Mouse (Mus musculus): ENCODE measurements at regions not wholly inside any gene's neighbourhood (a gene's known extent, or its start where the extent isn't known, plus 50 kb on each side); places are given as distances from the start of the nearest gene placed in this dataset.

DNA sequence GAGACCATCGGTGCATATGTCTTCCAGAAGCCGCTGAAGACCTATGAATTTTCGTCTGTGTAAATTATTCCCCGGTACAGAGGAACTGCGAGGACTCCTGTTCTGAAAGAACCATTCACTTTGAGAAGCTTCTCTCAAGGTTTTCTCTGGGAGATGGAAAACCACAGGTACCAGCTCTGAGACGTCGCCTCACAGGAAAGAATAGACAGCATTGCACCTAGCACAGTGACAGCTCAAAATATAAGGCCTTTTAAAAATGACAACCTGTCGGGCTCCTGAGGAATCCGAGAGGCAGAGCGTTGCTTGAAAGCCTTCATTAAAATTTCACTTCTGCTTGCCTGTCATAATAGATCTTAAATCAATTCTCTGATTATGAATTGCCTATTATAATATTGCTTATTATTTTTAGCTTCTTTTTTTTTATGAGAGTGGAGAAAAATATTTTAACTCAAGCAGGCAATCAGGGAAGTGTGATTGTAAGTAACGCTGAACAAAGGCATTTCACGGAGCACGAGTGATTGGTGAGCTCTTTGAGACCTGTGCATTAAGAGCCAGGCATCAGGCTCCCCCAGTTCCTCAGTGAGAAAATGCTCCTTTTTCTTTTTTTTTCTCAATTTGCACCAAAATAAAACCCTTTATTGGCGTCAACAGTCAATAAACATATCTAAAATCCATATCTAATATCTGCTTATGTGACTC, 191.8 kb downstream of the Atp23 start:
- Histone ChIP-seq H3K4me1 (ENCODE audit: control insufficient read depth, insufficient read depth, low read length) (no peaks in the 10 kb centered on the region), H3K27ac (ENCODE audit: low read depth, low read length) (no peak overlapping the region), H3K4me3 (ENCODE audit: low read length) (no peak overlapping the region), H3K9ac (ENCODE audit: low read depth, low read length) (no peak overlapping the region), H3K27me3 (ENCODE audit: control insufficient read depth, insufficient read depth, low read length) (no peaks in the 10 kb centered on the region), H3K9me3 (ENCODE audit: control insufficient read depth, low read length) (no peaks in the 10 kb centered on the region), H3K4me2 (replicated peaks; ENCODE audit: low read depth, low read length) (no peak overlapping the region), H3K36me3 (ENCODE audit: control insufficient read depth, insufficient read depth, low read length) (no peaks in the 10 kb centered on the region)
- 78% methylated on average over 14 of the region's 14 CpGs for WGBS
- no peak for ATAC-seq (ENCODE audit: low FRiP score, low TSS enrichment)

DNA sequence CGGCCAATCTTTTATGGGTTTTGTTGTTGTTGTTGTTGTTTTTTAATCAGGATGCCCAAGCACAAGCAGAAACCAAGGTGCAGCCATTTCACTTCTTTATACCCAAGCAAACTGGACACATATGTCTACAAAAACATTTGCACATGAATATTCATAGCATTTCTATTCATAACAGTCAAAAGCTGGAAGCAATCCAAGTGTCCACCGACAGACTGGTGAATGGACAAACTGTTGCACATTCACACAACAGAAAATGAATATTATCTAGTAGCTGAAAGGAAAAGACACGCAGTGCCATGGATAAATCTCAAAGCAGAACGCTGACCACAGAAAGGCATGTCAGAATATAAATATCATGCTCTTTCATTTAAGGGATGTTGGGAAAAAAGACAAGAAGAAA, 192.4 kb downstream of the Atp23 start:
- H3K27ac ChIP-seq (ENCODE audit: low read depth, low read length): no peak overlapping the region
- 75% methylated on average over 4 of the region's 4 CpGs for WGBS
- H3K9ac ChIP-seq (ENCODE audit: low read depth, low read length): no peak overlapping the region
- H3K9me3 ChIP-seq (ENCODE audit: control insufficient read depth, low read length): no peaks in the 10 kb centered on the region
- H3K36me3 ChIP-seq (ENCODE audit: control insufficient read depth, insufficient read depth, low read length): no peaks in the 10 kb centered on the region
- H3K27me3 ChIP-seq (ENCODE audit: control insufficient read depth, insufficient read depth, low read length): no peaks in the 10 kb centered on the region
- ATAC-seq (ENCODE audit: low FRiP score, low TSS enrichment): no peak
- no peaks in the 10 kb centered on the region for H3K4me1 ChIP-seq (ENCODE audit: control insufficient read depth, insufficient read depth, low read length)
- H3K4me3 ChIP-seq (ENCODE audit: low read length): no peak overlapping the region
- H3K4me2 ChIP-seq (replicated peaks; ENCODE audit: low read depth, low read length): no peak overlapping the region

DNA sequence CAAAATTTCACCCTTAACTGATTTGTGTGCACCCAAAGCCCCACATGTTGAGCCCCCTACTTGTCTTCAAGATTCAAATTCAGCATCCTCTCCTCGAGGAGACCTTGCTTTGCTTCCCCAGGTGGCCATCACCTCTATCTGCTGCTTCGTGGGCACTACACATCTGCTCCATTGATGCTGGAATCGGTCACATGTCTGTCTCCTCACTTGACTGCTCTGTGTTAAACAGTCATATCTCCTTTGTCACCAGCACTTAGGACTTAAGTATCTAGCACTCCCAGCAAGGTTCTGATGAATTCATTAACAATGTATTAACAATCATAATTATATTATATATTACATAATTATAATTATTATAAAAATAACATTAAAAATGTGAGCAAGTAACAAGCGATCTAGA, 192.9 kb downstream of the Atp23 start:
- Histone ChIP-seq H3K4me3 (ENCODE audit: low read length) (no peak overlapping the region), H3K36me3 (ENCODE audit: control insufficient read depth, insufficient read depth, low read length) (no peaks in the 10 kb centered on the region), H3K4me1 (ENCODE audit: control insufficient read depth, insufficient read depth, low read length) (no peaks in the 10 kb centered on the region), H3K27me3 (ENCODE audit: control insufficient read depth, insufficient read depth, low read length) (no peaks in the 10 kb centered on the region), H3K4me2 (replicated peaks; ENCODE audit: low read depth, low read length) (no peak overlapping the region), H3K9ac (ENCODE audit: low read depth, low read length) (no peak overlapping the region), H3K27ac (ENCODE audit: low read depth, low read length) (no peak overlapping the region), H3K9me3 (ENCODE audit: control insufficient read depth, low read length) (no peaks in the 10 kb centered on the region)
- no peak for ATAC-seq (ENCODE audit: low FRiP score, low TSS enrichment)
- WGBS: 76% methylated on average over 4 of the region's 4 CpGs

- 84% methylated on average over 10 of the region's 10 CpGs for WGBS
- Histone ChIP-seq H3K4me2 (replicated peaks; ENCODE audit: low read depth, low read length) (no peak overlapping the region), H3K4me1 (ENCODE audit: control insufficient read depth, insufficient read depth, low read length) (no peaks in the 10 kb centered on the region), H3K9ac (ENCODE audit: low read depth, low read length) (no peak overlapping the region), H3K27me3 (ENCODE audit: control insufficient read depth, insufficient read depth, low read length) (no peaks in the 10 kb centered on the region), H3K36me3 (ENCODE audit: control insufficient read depth, insufficient read depth, low read length) (no peaks in the 10 kb centered on the region), H3K4me3 (ENCODE audit: low read length) (no peak overlapping the region), H3K27ac (ENCODE audit: low read depth, low read length) (no peak overlapping the region), H3K9me3 (ENCODE audit: control insufficient read depth, low read length) (no peaks in the 10 kb centered on the region)
- ATAC-seq (ENCODE audit: low FRiP score, low TSS enrichment): no peak
Measured at GRCm38 (mm10) chr10:126697086-126697485, 204.1 kb downstream of the Atp23 start.

DNA sequence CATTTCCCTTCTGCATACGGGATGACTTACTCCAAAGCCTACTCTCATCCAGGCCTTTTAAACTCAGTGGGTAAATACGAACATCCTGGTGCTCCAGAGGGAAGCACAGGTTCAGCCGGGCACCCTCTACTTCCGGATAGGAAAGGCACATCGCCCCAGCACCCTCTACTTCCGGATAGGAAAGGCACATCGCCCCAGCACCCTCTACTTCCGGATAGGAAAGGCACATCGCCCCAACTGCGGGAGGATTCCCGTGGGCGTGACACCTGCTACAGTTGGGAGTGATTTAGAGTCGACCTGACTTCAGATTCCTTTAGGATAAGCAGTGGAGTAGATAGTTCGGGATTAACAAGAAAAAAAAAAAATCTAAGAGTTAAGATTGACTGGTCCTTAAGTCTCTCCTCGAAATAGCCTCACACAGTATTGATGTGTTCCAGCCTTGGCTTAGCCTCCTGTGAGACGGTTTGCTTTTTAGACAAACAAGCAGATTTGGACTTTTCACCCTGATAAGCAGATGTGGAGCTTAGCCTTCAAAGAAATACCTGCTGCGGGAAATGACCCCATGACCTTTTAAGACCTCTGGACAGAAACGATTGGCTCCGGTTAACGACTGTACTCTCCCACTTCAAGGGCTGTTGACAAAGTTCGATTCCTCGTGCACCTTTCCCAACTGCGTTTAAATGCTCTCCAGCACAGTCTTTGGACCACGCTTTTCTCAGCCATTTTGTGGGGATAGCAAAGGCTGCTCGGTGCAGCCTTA, 210.1 kb downstream of the Atp23 start:
- no peak overlapping the region for H3K9ac ChIP-seq (ENCODE audit: low read depth, low read length)
- H3K9me3 ChIP-seq (ENCODE audit: control insufficient read depth, low read length): no peaks in the 10 kb centered on the region
- H3K4me3 ChIP-seq (ENCODE audit: low read length): no peak overlapping the region
- 51% methylated on average over 25 of the region's 25 CpGs for WGBS
- no peaks in the 10 kb centered on the region for H3K36me3 ChIP-seq (ENCODE audit: control insufficient read depth, insufficient read depth, low read length)
- H3K4me1 ChIP-seq (ENCODE audit: control insufficient read depth, insufficient read depth, low read length): 0 out of 2 replicates have a peak, but pooled peaks cover 2% of the 10 kb centered on the region
- no peak overlapping the region for H3K4me2 ChIP-seq (replicated peaks; ENCODE audit: low read depth, low read length)
- no peak; the same call in 1 of the 2 replicates for ATAC-seq (ENCODE audit: low FRiP score, low TSS enrichment)
- no peaks in the 10 kb centered on the region for H3K27me3 ChIP-seq (ENCODE audit: control insufficient read depth, insufficient read depth, low read length)
- H3K27ac ChIP-seq (ENCODE audit: low read depth, low read length): no peak overlapping the region

GRCm38 (mm10) chr10:126680275-126681184, 220.6 kb downstream of the Atp23 start:
- no peaks in the 10 kb centered on the region for H3K27me3 ChIP-seq (ENCODE audit: control insufficient read depth, insufficient read depth, low read length)
- WGBS: 10% methylated on average over 12 of the region's 12 CpGs
- no peak for ATAC-seq (ENCODE audit: low FRiP score, low TSS enrichment)

GRCm38 (mm10) chr10:126679224-126680120, 221.7 kb downstream of the Atp23 start:
- no peak for ATAC-seq (ENCODE audit: low FRiP score, low TSS enrichment)
- H3K36me3 ChIP-seq (ENCODE audit: control insufficient read depth, insufficient read depth, low read length): no peaks in the 10 kb centered on the region
- H3K4me1 ChIP-seq (ENCODE audit: control insufficient read depth, insufficient read depth, low read length): no peaks in the 10 kb centered on the region
- WGBS: 31% methylated on average over 25 of the region's 25 CpGs
- no peaks in the 10 kb centered on the region for H3K27me3 ChIP-seq (ENCODE audit: control insufficient read depth, insufficient read depth, low read length)
- no peak overlapping the region for H3K27ac ChIP-seq (ENCODE audit: low read depth, low read length)
- no peak overlapping the region for H3K4me2 ChIP-seq (replicated peaks; ENCODE audit: low read depth, low read length)
- H3K9me3 ChIP-seq (ENCODE audit: control insufficient read depth, low read length): no peaks in the 10 kb centered on the region
- H3K4me3 ChIP-seq (ENCODE audit: low read length): no peak overlapping the region
- no peak overlapping the region for H3K9ac ChIP-seq (ENCODE audit: low read depth, low read length)

More at GRCm38 (mm10) chr10:126680275-126681184, 220.6 kb downstream of the Atp23 start:
- no peaks in the 10 kb centered on the region for H3K4me1 ChIP-seq (ENCODE audit: control insufficient read depth, insufficient read depth, low read length)
- no peak overlapping the region for H3K9ac ChIP-seq (ENCODE audit: low read depth, low read length)
- no peak overlapping the region for H3K27ac ChIP-seq (ENCODE audit: low read depth, low read length)
- H3K4me2 ChIP-seq (replicated peaks; ENCODE audit: low read depth, low read length): no peak overlapping the region
- H3K9me3 ChIP-seq (ENCODE audit: control insufficient read depth, low read length): no peaks in the 10 kb centered on the region
- no peaks in the 10 kb centered on the region for H3K36me3 ChIP-seq (ENCODE audit: control insufficient read depth, insufficient read depth, low read length)
- no peak overlapping the region for H3K4me3 ChIP-seq (ENCODE audit: low read length)

GRCm38 (mm10) chr10:126673437-126673836, 227.7 kb downstream of the Atp23 start:
- Histone ChIP-seq H3K36me3 (ENCODE audit: control insufficient read depth, insufficient read depth, low read length) (no peaks in the 10 kb centered on the region), H3K27ac (ENCODE audit: low read depth, low read length) (no peak overlapping the region), H3K4me1 (ENCODE audit: control insufficient read depth, insufficient read depth, low read length) (no peaks in the 10 kb centered on the region), H3K9ac (ENCODE audit: low read depth, low read length) (no peak overlapping the region), H3K4me3 (ENCODE audit: low read length) (no peak overlapping the region), H3K27me3 (ENCODE audit: control insufficient read depth, insufficient read depth, low read length) (no peaks in the 10 kb centered on the region), H3K4me2 (replicated peaks; ENCODE audit: low read depth, low read length) (no peak overlapping the region), H3K9me3 (ENCODE audit: control insufficient read depth, low read length) (no peaks in the 10 kb centered on the region)
- WGBS: 66% methylated on average over 5 of the region's 5 CpGs
- ATAC-seq (ENCODE audit: low FRiP score, low TSS enrichment): no peak
